Mouse (Mus musculus) midbrain, embryonic 15.5 days (tissue): ENCODE measurements at regions not wholly inside any gene's neighbourhood (a gene's known extent, or its start where the extent isn't known, plus 50 kb on each side); places are given as distances from the start of the nearest gene placed in this dataset.

ENCODE experiments used
- ATAC-seq: fragments of 200-750 bp; cut with Nextera tagmentation; replicated peaks from 2 replicates; pipeline ENCODE4 v1.8.0; 2017; ENCODE audit warnings: moderate TSS enrichment
- H3K27ac ChIP-seq: fragments of 300-500 bp; sonication (generic); 2 replicates; pipeline ENCODE4 v1.5.1; 2015; ENCODE audit warnings: mild to moderate bottlenecking, inconsistent platforms
- H3K27me3 ChIP-seq: fragments of 300-500 bp; sonication (generic); replicated peaks from 2 replicates; pipeline ENCODE4 v1.6.1; 2015; ENCODE audit warnings: inconsistent platforms
- H3K36me3 ChIP-seq: fragments of 300-500 bp; sonication (generic); replicated peaks from 2 replicates; pipeline ENCODE4 v1.6.1; 2015; ENCODE audit warnings: inconsistent platforms
- H3K4me1 ChIP-seq: fragments of 300-500 bp; sonication (generic); 2 replicates; pipeline ENCODE4 v1.6.1; 2015; ENCODE audit warnings: inconsistent platforms
- H3K4me2 ChIP-seq: fragments of 300-500 bp; sonication (generic); 2 replicates; pipeline ENCODE4 v1.6.1; 2015; ENCODE audit warnings: inconsistent platforms, mild to moderate bottlenecking, moderate library complexity
- H3K4me3 ChIP-seq: fragments of 300-500 bp; sonication (generic); 2 replicates; pipeline ENCODE4 v1.5.1; 2015; ENCODE audit warnings: mild to moderate bottlenecking, inconsistent platforms
- H3K9ac ChIP-seq: fragments of 300-500 bp; sonication (generic); 2 replicates; pipeline ENCODE4 v1.6.1; 2015; ENCODE audit warnings: mild to moderate bottlenecking, inconsistent platforms
- H3K9me3 ChIP-seq: fragments of 300-500 bp; sonication (generic); 2 replicates; pipeline ENCODE4 v1.6.1; 2016; ENCODE audit warnings: inconsistent platforms
- WGBS: fragments of 180-500 bp; shearing (Covaris S2); methylation state at CpG from one replicate; pipeline ENCODE4 v1.1.7; 2015; ENCODE audit warnings: mixed read lengths; 5-methylcytosine and 5-hydroxymethylcytosine counted together

DNA sequence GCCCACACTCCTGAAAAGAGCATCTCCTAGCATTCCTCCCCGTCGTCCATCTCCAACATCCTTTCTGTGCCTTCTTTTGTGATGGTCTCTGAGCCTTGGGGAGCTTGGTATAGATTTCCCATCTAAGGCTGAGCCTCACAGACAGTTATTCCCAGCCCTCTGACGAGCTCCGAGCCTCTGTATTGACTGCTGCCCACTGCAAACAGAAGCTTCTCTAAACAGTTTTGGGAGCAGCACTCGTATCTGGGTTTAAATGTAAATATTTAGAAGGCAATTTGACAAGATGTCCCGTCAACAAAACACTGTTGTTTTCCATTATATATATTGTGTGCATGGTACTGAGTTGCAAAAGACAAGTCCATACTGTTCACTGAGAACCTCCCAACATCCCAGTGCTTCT, 86.4 kb upstream of the Egr2 start:
- Histone ChIP-seq H3K4me1 (no peaks in the 10 kb centered on the region), H3K4me2 (no peak overlapping the region), H3K4me3 (no peak overlapping the region), H3K36me3 (no peaks in the 10 kb centered on the region), H3K9me3 (no peaks in the 10 kb centered on the region), H3K27me3 (no peaks in the 10 kb centered on the region), H3K9ac (no peak overlapping the region), H3K27ac (no peak overlapping the region)
- 85% methylated on average over 6 of the region's 6 CpGs for WGBS
- no peak for ATAC-seq

DNA sequence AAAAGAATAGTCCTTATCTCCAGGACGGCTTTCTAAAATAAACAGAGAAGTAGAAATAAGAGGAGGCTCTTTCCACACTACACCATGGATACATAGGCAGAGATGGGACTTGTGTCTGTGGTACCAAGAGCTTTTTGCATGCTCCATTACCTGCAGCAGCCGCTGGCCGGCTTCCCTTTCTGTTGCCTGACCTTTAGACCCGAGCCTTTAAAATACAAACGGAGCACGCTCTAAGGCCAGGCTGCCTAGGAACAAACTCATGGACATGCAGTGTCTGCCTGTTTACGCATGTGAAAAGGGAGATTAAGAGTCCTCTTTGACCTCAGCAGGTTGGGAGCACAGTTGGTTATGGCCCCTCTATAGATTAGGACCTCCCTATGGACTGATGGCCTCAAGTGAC, 81.1 kb upstream of the Egr2 start:
- H3K4me2 ChIP-seq = no peak overlapping the region
- H3K9me3 ChIP-seq = no peaks in the 10 kb centered on the region
- no peaks in the 10 kb centered on the region for H3K36me3 ChIP-seq
- 0 out of 2 replicates have a peak, but pooled peaks cover 5% of the 10 kb centered on the region for H3K4me1 ChIP-seq
- ATAC-seq = no peak
- H3K4me3 ChIP-seq = no peak overlapping the region
- no peak overlapping the region for H3K9ac ChIP-seq
- H3K27me3 ChIP-seq = no peaks in the 10 kb centered on the region
- no peak overlapping the region for H3K27ac ChIP-seq
- WGBS = 16% methylated on average over 7 of the region's 7 CpGs

DNA sequence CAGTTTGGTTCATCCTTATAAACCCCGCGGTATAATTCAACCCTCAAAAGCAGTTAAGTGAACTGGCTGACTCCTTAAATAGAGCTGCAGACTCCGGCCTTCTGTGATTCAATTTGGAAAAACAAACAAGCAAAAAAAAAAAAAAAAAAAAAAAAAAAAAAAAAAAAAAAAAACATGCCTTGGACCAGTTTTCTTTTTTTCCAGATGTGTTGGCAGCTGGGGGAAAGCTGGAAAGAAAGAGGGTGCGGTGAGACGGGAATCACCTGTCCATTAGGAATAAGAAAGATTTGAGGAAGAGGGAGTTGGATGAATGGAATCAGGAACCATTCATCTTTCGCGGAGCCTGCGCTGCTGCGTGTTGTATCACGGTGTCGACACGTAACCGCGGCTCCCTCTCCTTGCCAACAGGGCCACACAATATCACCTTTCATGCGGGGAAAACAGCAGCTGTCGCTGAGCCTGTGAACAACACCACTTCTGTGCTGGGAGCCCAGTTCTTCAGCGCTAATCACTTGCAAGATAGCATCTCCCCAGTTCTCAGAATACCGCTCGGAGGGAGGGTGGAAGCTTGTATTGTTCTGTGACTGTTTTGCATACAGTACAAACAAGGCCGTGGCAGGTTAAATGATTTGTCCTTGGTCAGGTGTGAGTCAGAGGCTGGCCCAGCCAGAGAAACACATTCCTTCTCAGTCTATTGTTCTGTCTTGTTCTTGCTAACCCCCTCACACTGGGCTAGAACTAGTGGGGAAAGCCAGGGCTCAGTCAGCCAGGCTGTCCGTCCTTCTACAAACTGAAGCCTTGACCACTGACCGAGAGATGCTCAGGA, 76.6 kb upstream of the Egr2 start:
- Histone ChIP-seq H3K9ac (no peak overlapping the region), H3K4me3 (peak overlapping the region; percentile 8; the same call in 1 of the 2 replicates), H3K27ac (no peak overlapping the region), H3K4me1 (0 out of 2 replicates have a peak, but pooled peaks cover 5% of the 10 kb centered on the region), H3K36me3 (no peaks in the 10 kb centered on the region), H3K4me2 (peak overlapping the region; percentile 37), H3K27me3 (no peaks in the 10 kb centered on the region), H3K9me3 (no peaks in the 10 kb centered on the region)
- ATAC-seq = no peak
- WGBS = 30% methylated on average over 22 of the region's 22 CpGs

DNA sequence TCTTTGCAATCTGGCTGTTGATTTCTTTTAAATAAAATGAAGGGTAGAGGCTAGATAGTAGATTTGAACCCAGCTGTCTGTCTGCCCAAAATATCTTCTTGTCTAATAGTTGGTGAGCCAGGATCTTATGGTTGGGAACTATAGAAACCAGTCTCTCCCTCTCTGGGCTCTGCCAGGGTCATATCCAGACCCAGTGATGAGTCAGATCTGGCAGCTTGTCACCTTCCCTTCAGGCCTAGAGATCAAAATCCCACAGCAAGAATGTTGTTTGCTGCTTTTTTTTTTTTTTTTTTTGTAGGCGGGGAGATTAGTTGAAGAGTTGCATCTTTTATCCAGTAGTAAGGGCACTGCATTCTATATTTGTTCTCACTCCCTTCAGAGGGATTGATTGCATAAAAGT, 74.0 kb upstream of the Egr2 start:
- Histone ChIP-seq H3K4me3 (no peak overlapping the region), H3K4me1 (0 out of 2 replicates have a peak, but pooled peaks cover 5% of the 10 kb centered on the region), H3K27ac (no peak overlapping the region), H3K4me2 (no peak overlapping the region), H3K36me3 (no peaks in the 10 kb centered on the region), H3K27me3 (no peaks in the 10 kb centered on the region), H3K9me3 (no peaks in the 10 kb centered on the region), H3K9ac (no peak overlapping the region)
- ATAC-seq = no peak
- 65% methylated on average over 1 of the region's 1 CpGs for WGBS

DNA sequence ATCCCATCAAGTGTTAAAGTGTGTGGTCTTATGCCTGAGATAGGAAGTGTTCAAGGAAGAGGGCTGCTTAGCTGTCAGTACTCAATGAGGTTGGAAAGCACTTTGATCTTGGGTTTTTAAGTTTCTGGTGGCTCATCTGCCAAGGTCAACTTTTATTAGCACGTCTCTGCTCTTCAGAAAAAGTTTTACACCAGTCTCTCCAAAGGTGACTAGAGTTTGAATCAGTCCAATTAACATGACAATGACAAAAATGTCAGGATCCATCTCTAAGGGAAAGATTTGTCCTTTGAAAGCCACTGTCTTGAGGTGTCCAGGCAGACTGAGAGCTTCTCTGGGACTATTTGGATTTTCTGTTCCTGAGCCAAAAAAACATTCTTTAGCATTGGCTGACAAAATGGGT, 73.4 kb upstream of the Egr2 start:
- no peaks in the 10 kb centered on the region for H3K36me3 ChIP-seq
- H3K4me1 ChIP-seq = 0 out of 2 replicates have a peak, but pooled peaks cover 5% of the 10 kb centered on the region
- no peak overlapping the region for H3K4me2 ChIP-seq
- H3K9me3 ChIP-seq = no peaks in the 10 kb centered on the region
- ATAC-seq = no peak
- no peak overlapping the region for H3K27ac ChIP-seq
- WGBS = 30% methylated on average over 1 of the region's 1 CpGs
- H3K27me3 ChIP-seq = no peaks in the 10 kb centered on the region
- no peak overlapping the region for H3K9ac ChIP-seq
- no peak overlapping the region for H3K4me3 ChIP-seq

DNA sequence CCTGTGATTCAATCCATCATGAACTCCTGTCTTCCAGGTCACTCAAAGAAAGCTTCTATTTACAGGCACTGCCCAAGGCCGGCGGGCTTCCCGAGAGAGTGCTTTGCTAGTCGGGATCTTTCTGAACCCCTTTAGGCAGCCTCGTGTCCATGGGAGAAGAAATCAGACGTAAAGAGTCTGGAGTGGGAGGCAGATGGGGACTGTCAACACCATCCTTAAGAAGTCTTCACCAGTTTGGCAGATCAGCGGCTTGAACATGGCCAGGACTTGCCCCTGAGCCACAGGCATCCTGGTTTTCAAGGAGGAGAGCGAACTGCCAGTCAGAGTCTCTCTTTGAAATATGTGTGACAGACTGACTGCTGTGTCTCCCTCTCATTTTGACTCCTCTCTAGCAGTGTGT, 66.6 kb upstream of the Egr2 start:
- Histone ChIP-seq H3K4me1 (peaks cover 5% of the 10 kb centered on the region; the same call in 1 of the 2 replicates), H3K9me3 (no peaks in the 10 kb centered on the region), H3K27ac (no peak overlapping the region), H3K4me2 (peak overlapping the region; percentile 20; the same call in 1 of the 2 replicates), H3K9ac (no peak overlapping the region), H3K27me3 (no peaks in the 10 kb centered on the region), H3K36me3 (no peaks in the 10 kb centered on the region), H3K4me3 (no peak overlapping the region)
- WGBS = 43% methylated on average over 8 of the region's 8 CpGs
- ATAC-seq = no peak

DNA sequence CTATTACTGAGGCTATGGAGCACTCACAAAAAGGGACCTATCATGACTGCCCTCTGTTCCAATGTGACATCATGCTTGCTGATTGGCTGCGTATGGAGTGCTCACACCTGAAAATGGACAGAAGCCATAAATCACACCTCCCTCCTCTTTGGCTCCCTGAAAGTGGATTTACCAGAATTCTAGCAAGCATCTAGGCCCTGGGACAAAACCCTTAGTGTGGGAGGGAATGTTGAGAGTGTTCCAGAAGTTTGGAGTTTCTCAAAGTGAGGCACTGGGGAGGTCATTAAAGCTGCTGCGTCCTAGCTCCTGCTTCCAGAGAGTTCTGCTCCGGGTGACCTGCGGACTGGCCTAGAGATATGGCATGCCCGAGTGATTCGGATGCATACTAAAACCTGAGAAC, 62.3 kb upstream of the Egr2 start:
- 89% methylated on average over 6 of the region's 6 CpGs for WGBS
- H3K4me3 ChIP-seq = no peak overlapping the region
- no peaks in the 10 kb centered on the region for H3K36me3 ChIP-seq
- no peak overlapping the region for H3K27ac ChIP-seq
- H3K27me3 ChIP-seq = no peaks in the 10 kb centered on the region
- H3K9me3 ChIP-seq = no peaks in the 10 kb centered on the region
- H3K4me2 ChIP-seq = no peak overlapping the region
- H3K4me1 ChIP-seq = peaks cover 5% of the 10 kb centered on the region; the same call in 1 of the 2 replicates
- H3K9ac ChIP-seq = no peak overlapping the region
- no peak for ATAC-seq

DNA sequence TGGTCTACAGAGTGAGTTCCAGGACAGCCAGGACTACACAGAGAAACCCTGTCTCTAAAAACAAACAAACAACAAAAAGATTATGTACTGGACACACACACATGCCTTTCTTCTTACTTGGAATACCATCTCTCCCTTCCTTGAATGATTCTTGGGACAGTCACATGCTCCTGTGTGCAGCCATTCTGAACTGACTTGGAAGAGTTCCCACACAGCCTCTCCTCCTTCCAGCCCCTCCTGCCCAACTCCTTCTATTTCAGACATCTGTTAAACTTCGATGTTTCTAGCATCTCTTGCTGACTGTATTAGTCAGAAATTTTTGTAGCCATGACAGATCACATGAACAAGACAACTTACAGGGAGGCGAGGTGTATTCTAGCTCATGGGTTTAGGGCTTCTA, 60.9 kb upstream of the Egr2 start:
- ATAC-seq = no peak
- WGBS = 81% methylated on average over 2 of the region's 2 CpGs
- no peak overlapping the region for H3K4me3 ChIP-seq

DNA sequence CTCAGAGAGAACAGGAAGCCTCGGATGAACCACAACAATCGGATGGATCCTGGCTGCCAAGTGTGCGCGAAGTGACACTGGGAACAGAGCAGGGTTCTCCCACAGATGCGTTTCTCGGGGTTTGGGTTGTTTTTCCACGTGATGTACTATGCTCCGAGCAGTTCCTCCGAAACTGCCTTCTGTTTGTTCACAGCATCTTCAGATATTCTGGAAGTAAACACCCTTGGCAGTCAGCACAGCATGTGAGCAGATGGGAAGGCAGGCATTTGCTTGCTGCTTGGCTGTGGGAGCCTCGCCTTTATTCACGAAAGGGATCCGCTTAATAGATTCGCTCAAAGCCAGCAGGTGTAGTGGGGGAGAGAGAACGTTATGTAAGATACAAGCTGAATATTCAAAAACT, 53.0 kb upstream of the Egr2 start:
- no peak for ATAC-seq
- Histone ChIP-seq H3K9me3 (no peaks in the 10 kb centered on the region), H3K4me2 (no peak overlapping the region), H3K4me1 (no peaks in the 10 kb centered on the region), H3K9ac (no peak overlapping the region), H3K4me3 (no peak overlapping the region), H3K27ac (no peak overlapping the region), H3K36me3 (no peaks in the 10 kb centered on the region), H3K27me3 (no peaks in the 10 kb centered on the region)
- 60% methylated on average over 14 of the region's 14 CpGs for WGBS

More for the DNA sequence above, 60.9 kb upstream of the Egr2 start:
- H3K27me3 ChIP-seq = no peaks in the 10 kb centered on the region
- H3K27ac ChIP-seq = no peak overlapping the region
- H3K36me3 ChIP-seq = no peaks in the 10 kb centered on the region
- H3K9ac ChIP-seq = no peak overlapping the region
- H3K9me3 ChIP-seq = no peaks in the 10 kb centered on the region
- no peak overlapping the region for H3K4me2 ChIP-seq
- H3K4me1 ChIP-seq = no peaks in the 10 kb centered on the region

DNA sequence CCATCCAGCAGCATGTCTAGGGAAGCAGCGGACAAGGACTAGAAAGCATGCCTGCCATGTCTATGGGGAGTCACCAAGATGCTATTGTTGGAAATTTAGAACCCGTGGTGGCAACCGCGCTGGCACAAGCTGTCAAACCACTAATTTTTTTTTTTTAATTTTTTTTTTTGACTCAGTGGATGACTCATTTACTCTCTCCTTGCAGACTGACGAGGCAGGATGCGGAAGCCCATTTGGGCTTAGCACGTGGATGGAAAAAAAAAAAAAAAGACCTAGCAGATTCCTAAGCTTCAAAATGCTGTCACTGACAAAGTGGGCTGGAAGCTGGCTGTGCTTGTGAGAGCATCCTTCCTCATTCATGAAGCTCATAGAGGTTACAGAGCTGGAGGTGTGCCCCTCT, 51.9 kb upstream of the Egr2 start:
- Histone ChIP-seq H3K36me3 (no peaks in the 10 kb centered on the region), H3K4me2 (no peak overlapping the region), H3K4me3 (no peak overlapping the region), H3K27ac (no peak overlapping the region), H3K9me3 (no peaks in the 10 kb centered on the region), H3K4me1 (no peaks in the 10 kb centered on the region), H3K27me3 (no peaks in the 10 kb centered on the region), H3K9ac (no peak overlapping the region)
- ATAC-seq = no peak
- 87% methylated on average over 7 of the region's 7 CpGs for WGBS

DNA sequence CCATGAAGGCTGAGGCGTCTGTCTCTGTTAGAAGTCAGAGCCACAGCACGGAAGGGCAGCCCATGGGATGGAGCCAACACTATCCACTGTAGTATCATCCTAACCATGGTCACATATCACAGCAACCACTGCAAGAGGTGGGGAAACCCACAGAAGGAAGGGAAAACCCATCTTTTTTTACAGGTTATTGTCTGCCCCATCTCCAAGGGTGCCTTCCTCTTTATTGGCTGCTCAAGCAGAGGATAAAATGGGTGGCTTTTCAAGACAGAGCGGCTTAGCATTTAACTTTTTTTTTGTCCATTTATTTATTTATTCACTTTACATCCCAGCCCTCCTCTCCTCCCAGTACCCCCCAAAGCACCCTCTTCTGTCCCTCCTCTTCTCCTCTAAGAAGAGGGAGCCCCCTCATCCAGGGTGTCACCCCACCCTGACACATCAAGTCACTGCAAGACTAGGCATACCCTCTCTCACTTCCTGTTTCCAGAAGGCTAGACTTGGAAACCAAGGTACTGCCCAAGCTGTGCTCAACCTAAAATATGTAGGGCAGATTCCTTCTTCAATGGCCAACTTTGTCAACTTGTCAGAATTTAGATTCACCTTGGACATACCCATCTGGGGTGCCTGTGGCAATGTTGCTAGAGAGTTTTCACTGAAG, 51.1 kb upstream of the Egr2 start:
- no peaks in the 10 kb centered on the region for H3K9me3 ChIP-seq
- no peak for ATAC-seq
- no peaks in the 10 kb centered on the region for H3K27me3 ChIP-seq
- H3K27ac ChIP-seq = no peak overlapping the region
- 93% methylated on average over 3 of the region's 3 CpGs for WGBS
- H3K36me3 ChIP-seq = no peaks in the 10 kb centered on the region
- H3K4me3 ChIP-seq = no peak overlapping the region
- no peaks in the 10 kb centered on the region for H3K4me1 ChIP-seq
- no peak overlapping the region for H3K9ac ChIP-seq
- H3K4me2 ChIP-seq = no peak overlapping the region
